Mouse (Mus musculus) gonadal fat pad, adult 2 months (tissue): ENCODE data around the gene Polr2l. TPM values are rescaled to one million over a fixed set of nuclear protein-coding genes. Genes with fewer than 3 reads are reported as not detected.

Experiments used
- DNase-seq: peaks from one replicate; pipeline ENCODE4 v3.0.0-alpha.2; 2012; ENCODE audit warnings: low read depth
- polyA plus RNA-seq: library from polyadenylated mRNA; depleted of rRNA; stranded (reverse); fragments of >200 nt; gene quantifications from 2 replicates; pipeline ENCODE4 v1.2.3, GENCODE M21; 2012

Gene Polr2l
- polyA plus RNA-seq, 1 experiment: 82.9 TPM

GRCm38 (mm10) chr7:141484186-141485120, 9.5 kb upstream of the Polr2l start:
- no peak for DNase-seq

- DNase-seq: no peak
Observed at GRCm38 (mm10) chr7:141483114-141483653, 8.3 kb upstream of the Polr2l start.

- no peak for DNase-seq
Observed at GRCm38 (mm10) chr7:141482531-141483024, 7.6 kb upstream of the Polr2l start.

- no peak for DNase-seq
Observed at GRCm38 (mm10) chr7:141481498-141482401, 6.8 kb upstream of the Polr2l start.

- DNase-seq: no peak
Observed at GRCm38 (mm10) chr7:141480842-141481497, 6.0 kb upstream of the Polr2l start.

GRCm38 (mm10) chr7:141478270-141478748, 3.4 kb upstream of the Polr2l start:
- DNase-seq: no peak

GRCm38 (mm10) chr7:141477578-141478269, 2.8 kb upstream of the Polr2l start:
- no peak for DNase-seq

GRCm38 (mm10) chr7:141476981-141477370, 2.0 kb upstream of the Polr2l start:
- no peak for DNase-seq

- no peak for DNase-seq
Observed at GRCm38 (mm10) chr7:141476226-141476980, 1.5 kb upstream of the Polr2l start.

GRCm38 (mm10) chr7:141475805-141476158, 850 bp upstream of the Polr2l start:
- no peak for DNase-seq

- DNase-seq: no peak
Observed at GRCm38 (mm10) chr7:141474160-141474559, 772 bp downstream of the Polr2l start.

- DNase-seq: no peak
Observed at GRCm38 (mm10) chr7:141472763-141473162, 2.2 kb downstream of the Polr2l start.

GRCm38 (mm10) chr7:141472226-141472625, 2.7 kb downstream of the Polr2l start:
- no peak for DNase-seq

- DNase-seq: no peak
Observed at GRCm38 (mm10) chr7:141471236-141471635, 3.7 kb downstream of the Polr2l start.

- DNase-seq: no peak
Observed at GRCm38 (mm10) chr7:141470637-141470944, 4.3 kb downstream of the Polr2l start.

GRCm38 (mm10) chr7:141469901-141470636, 4.9 kb downstream of the Polr2l start:
- DNase-seq: no peak

GRCm38 (mm10) chr7:141469352-141469751, 5.6 kb downstream of the Polr2l start:
- DNase-seq: no peak

- DNase-seq: no peak
Observed at GRCm38 (mm10) chr7:141468522-141469211, 6.3 kb downstream of the Polr2l start.

GRCm38 (mm10) chr7:141468164-141468521, 6.8 kb downstream of the Polr2l start:
- DNase-seq: no peak
